Mouse (Mus musculus): ENCODE results near the gene Gpr108. TPM values are rescaled to one million over a fixed set of nuclear protein-coding genes. Genes with fewer than 3 reads are reported as not detected.

Gene Gpr108
- polyA plus RNA-seq (2015; fragmentation: Nextera tagmentation; extraction: Ambion mirVana), result 11.9 and 12.0 TPM in 2 replicates

- 2% methylated on average over 12 of the region's 12 CpGs for WGBS (ENCODE audit: insufficient replicate concordance)
Measured at GRCm38 (mm10) chr17:57248201-57248699, at the start of gene Gpr108. Gene Gpr108 (minus strand): TSS chr17:57248446.

GRCm38 (mm10) chr17:57297040-57297439 is 48.8 kb upstream of the Gpr108 start:
- H3K9me3 ChIP-seq (replicated peaks), result no peaks in the 10 kb centered on the region
- no peak overlapping the region for H3K4me2 ChIP-seq
- no peaks in the 10 kb centered on the region for H3K27me3 ChIP-seq
- H3K36me3 ChIP-seq (replicated peaks), result 0 out of 2 replicates have a peak, but pooled peaks cover 5% of the 10 kb centered on the region
- no peaks in the 10 kb centered on the region for H3K4me1 ChIP-seq (replicated peaks)
- H3K27ac ChIP-seq (replicated peaks), result no peak overlapping the region
- no peak for ATAC-seq (ENCODE audit: insufficient read depth)
- H3K9ac ChIP-seq, result no peak overlapping the region
- H3K4me3 ChIP-seq (replicated peaks), result no peak overlapping the region
- whole genome bisulfite sequencing (ENCODE audit: insufficient replicate concordance), result 55% methylated on average over 12 of the region's 12 CpGs

More at GRCm38 (mm10) chr17:57248201-57248699, at the start of gene Gpr108:
- ATAC-seq (ENCODE audit: insufficient read depth), result peak; percentile 54
- Histone ChIP-seq H3K4me3 (replicated peaks) (peak within 1 kb of the TSS; percentile 70), H3K4me2 (peak within 1 kb of the TSS; percentile 77), H3K36me3 (replicated peaks) (0 out of 2 replicates have a peak, but pooled peaks cover 4% of the 10 kb centered on the region), H3K27me3 (peaks cover 22% of the 10 kb centered on the region), H3K4me1 (replicated peaks) (peaks cover 46% of the 10 kb centered on the region), H3K27ac (replicated peaks) (peak within 1 kb of the TSS; percentile 85), H3K9ac (peak within 1 kb of the TSS; percentile 64), H3K9me3 (replicated peaks) (no peaks in the 10 kb centered on the region)

- 73% methylated on average over 9 of the region's 9 CpGs for WGBS (ENCODE audit: insufficient replicate concordance)
- Histone ChIP-seq H3K4me3 (replicated peaks) (no peak overlapping the region), H3K4me1 (replicated peaks) (peaks cover 3% of the 10 kb centered on the region; the same call in 1 of the 2 replicates), H3K27me3 (no peaks in the 10 kb centered on the region), H3K9me3 (replicated peaks) (no peaks in the 10 kb centered on the region), H3K4me2 (no peak overlapping the region), H3K27ac (replicated peaks) (no peak overlapping the region), H3K9ac (no peak overlapping the region), H3K36me3 (replicated peaks) (0 out of 2 replicates have a peak, but pooled peaks cover under 1% of the 10 kb centered on the region)
- ATAC-seq (ENCODE audit: insufficient read depth), result no peak
Measured at GRCm38 (mm10) chr17:57295935-57296334, 47.7 kb upstream of the Gpr108 start.

- WGBS (ENCODE audit: insufficient replicate concordance), result 76% methylated on average over 9 of the region's 9 CpGs
Measured at GRCm38 (mm10) chr17:57292968-57293367, 44.7 kb upstream of the Gpr108 start.

GRCm38 (mm10) chr17:57292302-57292701 is 44.1 kb upstream of the Gpr108 start:
- Histone ChIP-seq H3K4me2 (no peak overlapping the region), H3K27me3 (no peaks in the 10 kb centered on the region), H3K4me1 (replicated peaks) (peaks cover 15% of the 10 kb centered on the region), H3K4me3 (replicated peaks) (no peak overlapping the region), H3K36me3 (replicated peaks) (peaks cover 6% of the 10 kb centered on the region; the same call in 1 of the 2 replicates), H3K9ac (no peak overlapping the region), H3K27ac (replicated peaks) (no peak overlapping the region), H3K9me3 (replicated peaks) (no peaks in the 10 kb centered on the region)
- WGBS (ENCODE audit: insufficient replicate concordance), result 61% methylated on average over 2 of the region's 2 CpGs
- ATAC-seq (ENCODE audit: insufficient read depth), result no peak

More at GRCm38 (mm10) chr17:57292968-57293367, 44.7 kb upstream of the Gpr108 start:
- no peaks in the 10 kb centered on the region for H3K9me3 ChIP-seq (replicated peaks)
- H3K27me3 ChIP-seq, result no peaks in the 10 kb centered on the region
- ATAC-seq (ENCODE audit: insufficient read depth), result no peak
- H3K4me2 ChIP-seq, result no peak overlapping the region
- H3K36me3 ChIP-seq (replicated peaks), result peaks cover 4% of the 10 kb centered on the region; the same call in 1 of the 2 replicates
- H3K9ac ChIP-seq, result no peak overlapping the region
- H3K27ac ChIP-seq (replicated peaks), result no peak overlapping the region
- no peak overlapping the region for H3K4me3 ChIP-seq (replicated peaks)
- peaks cover 15% of the 10 kb centered on the region for H3K4me1 ChIP-seq (replicated peaks)

- H3K4me3 ChIP-seq (replicated peaks), result peak overlapping the region; percentile 4; the same call in 1 of the 2 replicates
- H3K9ac ChIP-seq, result no peak overlapping the region
- no peaks in the 10 kb centered on the region for H3K9me3 ChIP-seq (replicated peaks)
- ATAC-seq (ENCODE audit: insufficient read depth), result peak; percentile 16
- WGBS (ENCODE audit: insufficient replicate concordance), result 15% methylated on average over 7 of the region's 7 CpGs
- H3K36me3 ChIP-seq (replicated peaks), result peaks cover 6% of the 10 kb centered on the region; the same call in 1 of the 2 replicates
- no peaks in the 10 kb centered on the region for H3K27me3 ChIP-seq
- peak overlapping the region; percentile 53; the same call in 1 of the 2 replicates for H3K27ac ChIP-seq (replicated peaks)
- peak overlapping the region; percentile 42 for H3K4me2 ChIP-seq
- H3K4me1 ChIP-seq (replicated peaks), result peaks cover 20% of the 10 kb centered on the region
Measured at GRCm38 (mm10) chr17:57290671-57291055, 42.4 kb upstream of the Gpr108 start.

GRCm38 (mm10) chr17:57290001-57290670 is 41.9 kb upstream of the Gpr108 start:
- peak overlapping the region; percentile 42 for H3K4me2 ChIP-seq

GRCm38 (mm10) chr17:57289252-57289651 is 41.0 kb upstream of the Gpr108 start:
- peaks cover 24% of the 10 kb centered on the region for H3K4me1 ChIP-seq (replicated peaks)
- WGBS (ENCODE audit: insufficient replicate concordance), result 63% methylated on average over 5 of the region's 5 CpGs
- no peaks in the 10 kb centered on the region for H3K9me3 ChIP-seq (replicated peaks)
- H3K4me3 ChIP-seq (replicated peaks), result no peak overlapping the region
- H3K27me3 ChIP-seq, result no peaks in the 10 kb centered on the region
- no peak for ATAC-seq (ENCODE audit: insufficient read depth)
- H3K27ac ChIP-seq (replicated peaks), result no peak overlapping the region
- H3K9ac ChIP-seq, result no peak overlapping the region
- H3K4me2 ChIP-seq, result no peak overlapping the region
- H3K36me3 ChIP-seq (replicated peaks), result peaks cover 6% of the 10 kb centered on the region; the same call in 1 of the 2 replicates

More at GRCm38 (mm10) chr17:57290001-57290670, 41.9 kb upstream of the Gpr108 start:
- peak; percentile 72 for ATAC-seq (ENCODE audit: insufficient read depth)
- H3K27me3 ChIP-seq, result no peaks in the 10 kb centered on the region
- peak overlapping the region; percentile 4; the same call in 1 of the 2 replicates for H3K4me3 ChIP-seq (replicated peaks)
- H3K36me3 ChIP-seq (replicated peaks), result peaks cover 6% of the 10 kb centered on the region; the same call in 1 of the 2 replicates
- H3K4me1 ChIP-seq (replicated peaks), result peaks cover 20% of the 10 kb centered on the region
- H3K9ac ChIP-seq, result no peak overlapping the region
- H3K27ac ChIP-seq (replicated peaks), result peak overlapping the region; percentile 53
- H3K9me3 ChIP-seq (replicated peaks), result no peaks in the 10 kb centered on the region
- WGBS (ENCODE audit: insufficient replicate concordance), result 28% methylated on average over 9 of the region's 9 CpGs

GRCm38 (mm10) chr17:57286718-57287355 is 38.6 kb upstream of the Gpr108 start:
- Histone ChIP-seq H3K9ac (no peak overlapping the region), H3K36me3 (replicated peaks) (peaks cover 6% of the 10 kb centered on the region; the same call in 1 of the 2 replicates), H3K4me2 (no peak overlapping the region), H3K9me3 (replicated peaks) (no peaks in the 10 kb centered on the region), H3K27ac (replicated peaks) (no peak overlapping the region), H3K4me1 (replicated peaks) (peaks cover 24% of the 10 kb centered on the region), H3K4me3 (replicated peaks) (no peak overlapping the region), H3K27me3 (no peaks in the 10 kb centered on the region)
- WGBS (ENCODE audit: insufficient replicate concordance), result 21% methylated on average over 8 of the region's 8 CpGs
- ATAC-seq (ENCODE audit: insufficient read depth), result no peak

- WGBS (ENCODE audit: insufficient replicate concordance), result 18% methylated on average over 2 of the region's 2 CpGs
- ATAC-seq (ENCODE audit: insufficient read depth), result no peak
- no peak overlapping the region for H3K9ac ChIP-seq
- no peaks in the 10 kb centered on the region for H3K27me3 ChIP-seq
- H3K9me3 ChIP-seq (replicated peaks), result no peaks in the 10 kb centered on the region
- H3K4me1 ChIP-seq (replicated peaks), result peaks cover 15% of the 10 kb centered on the region
- no peak overlapping the region for H3K4me3 ChIP-seq (replicated peaks)
- peaks cover 6% of the 10 kb centered on the region; the same call in 1 of the 2 replicates for H3K36me3 ChIP-seq (replicated peaks)
- no peak overlapping the region for H3K4me2 ChIP-seq
- no peak overlapping the region for H3K27ac ChIP-seq (replicated peaks)
Measured at GRCm38 (mm10) chr17:57285077-57285476, 36.8 kb upstream of the Gpr108 start.

GRCm38 (mm10) chr17:57283906-57284305 is 35.7 kb upstream of the Gpr108 start:
- whole genome bisulfite sequencing (ENCODE audit: insufficient replicate concordance), result 74% methylated on average over 5 of the region's 5 CpGs
- Histone ChIP-seq H3K27ac (replicated peaks) (no peak overlapping the region), H3K4me3 (replicated peaks) (no peak overlapping the region), H3K36me3 (replicated peaks) (peaks cover 6% of the 10 kb centered on the region; the same call in 1 of the 2 replicates), H3K9ac (no peak overlapping the region), H3K9me3 (replicated peaks) (no peaks in the 10 kb centered on the region), H3K27me3 (peaks cover 2% of the 10 kb centered on the region; the same call in 1 of the 2 replicates), H3K4me2 (no peak overlapping the region), H3K4me1 (replicated peaks) (peaks cover 15% of the 10 kb centered on the region; the same call in 1 of the 2 replicates)
- no peak for ATAC-seq (ENCODE audit: insufficient read depth)

All from liver, embryonic 15.5 days (tissue).